Mouse (Mus musculus): ENCODE measurements around the gene Wtip.
"Not testable (repeated sequence)": the region's sequence is repeated elsewhere in the genome, so short reads cannot be mapped to it uniquely, and the experiment has no call there.

Gene Wtip

DNA sequence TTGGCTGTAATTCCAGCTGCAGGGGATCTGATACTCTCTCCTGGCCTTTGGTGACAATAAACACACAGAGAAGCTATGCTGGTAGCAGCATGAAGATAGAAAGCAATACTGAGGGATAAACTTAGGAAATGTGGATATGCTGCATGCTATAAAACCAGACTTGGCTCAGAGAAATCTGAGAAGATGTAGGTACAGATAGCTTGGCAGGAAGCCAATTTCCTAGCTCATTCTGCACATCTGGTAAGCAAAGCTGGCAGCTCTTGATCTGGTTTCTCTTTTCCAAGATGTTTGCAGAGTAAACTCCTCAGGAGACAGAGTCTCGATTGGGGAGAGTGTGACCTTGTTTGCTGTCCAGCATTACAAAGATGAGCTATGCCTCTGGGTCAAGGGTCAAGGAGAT is 12.4 kb downstream of the Wtip start:
- not testable (repeated sequence) for DNase-seq (ENCODE audit: extremely low spot score)

DNA sequence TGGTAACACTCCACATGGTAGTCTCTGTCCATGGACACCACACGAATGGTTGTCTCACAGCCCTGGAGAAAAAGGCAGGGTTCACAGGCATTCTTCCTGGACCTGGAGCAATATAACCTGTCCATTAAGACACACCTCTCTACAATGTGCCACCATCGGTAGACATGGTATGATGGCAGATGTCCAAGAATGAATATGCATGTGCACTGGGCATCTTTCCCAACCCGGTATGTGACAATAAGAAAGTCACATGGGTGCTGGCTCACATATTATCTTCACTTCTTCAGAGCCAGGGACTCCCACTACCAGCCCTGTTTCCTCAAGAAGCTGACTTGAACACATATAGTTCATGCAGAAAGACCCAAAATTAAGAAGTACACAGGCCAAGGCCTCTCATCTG is 16.5 kb downstream of the Wtip start:
- no peak for DNase-seq (ENCODE audit: extremely low spot score)

DNA sequence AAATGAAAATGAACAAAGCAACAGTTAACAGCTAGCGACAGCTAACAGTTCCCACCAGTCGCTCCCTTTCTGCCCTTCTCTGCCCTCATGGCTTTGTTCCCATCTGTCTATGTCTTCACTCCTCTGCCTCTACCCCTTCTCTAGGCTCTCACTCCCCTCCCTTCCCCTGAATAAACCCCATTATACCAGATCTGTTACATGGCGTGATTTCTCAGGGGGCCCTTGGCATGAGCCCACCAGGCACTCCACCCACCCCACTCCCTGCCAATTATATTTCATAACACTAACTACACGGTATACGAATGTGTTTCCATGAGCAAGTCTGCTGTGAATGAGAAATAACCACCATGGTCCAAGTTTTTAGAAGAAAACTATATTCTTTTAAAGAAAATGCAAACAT is 23.9 kb downstream of the Wtip start:
- DNase-seq (ENCODE audit: extremely low spot score): no peak

DNA sequence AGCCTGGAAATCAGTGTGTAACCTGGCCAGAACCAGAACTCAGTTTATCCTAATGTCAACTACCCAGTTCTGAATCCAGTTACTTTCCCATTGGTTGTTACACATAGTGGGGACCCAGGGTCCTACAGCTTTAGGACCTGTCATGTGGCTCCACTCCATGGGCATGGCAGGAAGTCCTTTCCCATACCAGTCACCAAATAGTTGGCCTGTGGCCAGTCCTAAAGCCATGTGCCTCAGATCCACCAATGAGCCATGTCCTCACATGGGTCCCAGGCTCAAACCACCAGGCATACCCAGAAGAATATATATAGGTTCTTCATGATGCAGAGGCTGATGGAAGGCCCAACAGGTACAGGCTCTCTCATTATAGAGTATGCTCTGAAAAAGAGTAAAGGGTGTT is 31.8 kb downstream of the Wtip start:
- no peak for DNase-seq (ENCODE audit: extremely low spot score)

DNA sequence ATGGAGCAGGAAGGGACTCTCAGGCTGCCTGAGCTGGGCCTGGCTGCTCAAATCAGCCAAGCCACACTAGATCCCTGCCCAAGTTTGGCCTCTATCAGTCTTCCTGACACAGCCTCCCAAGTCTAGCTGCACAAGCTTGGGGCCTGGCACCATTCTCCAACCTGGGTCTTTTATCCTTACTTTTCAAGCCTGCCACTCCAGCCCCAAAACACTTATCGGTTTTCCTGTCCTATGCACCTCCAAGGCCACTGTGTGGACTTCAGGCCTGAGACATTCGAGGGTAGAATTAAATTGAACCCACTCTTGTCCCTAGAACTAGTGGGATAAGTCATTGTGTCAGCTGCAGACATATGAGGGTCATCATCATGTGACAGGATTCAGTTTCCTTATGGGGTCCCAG is 33.1 kb downstream of the Wtip start:
- no peak for DNase-seq (ENCODE audit: extremely low spot score)

DNA sequence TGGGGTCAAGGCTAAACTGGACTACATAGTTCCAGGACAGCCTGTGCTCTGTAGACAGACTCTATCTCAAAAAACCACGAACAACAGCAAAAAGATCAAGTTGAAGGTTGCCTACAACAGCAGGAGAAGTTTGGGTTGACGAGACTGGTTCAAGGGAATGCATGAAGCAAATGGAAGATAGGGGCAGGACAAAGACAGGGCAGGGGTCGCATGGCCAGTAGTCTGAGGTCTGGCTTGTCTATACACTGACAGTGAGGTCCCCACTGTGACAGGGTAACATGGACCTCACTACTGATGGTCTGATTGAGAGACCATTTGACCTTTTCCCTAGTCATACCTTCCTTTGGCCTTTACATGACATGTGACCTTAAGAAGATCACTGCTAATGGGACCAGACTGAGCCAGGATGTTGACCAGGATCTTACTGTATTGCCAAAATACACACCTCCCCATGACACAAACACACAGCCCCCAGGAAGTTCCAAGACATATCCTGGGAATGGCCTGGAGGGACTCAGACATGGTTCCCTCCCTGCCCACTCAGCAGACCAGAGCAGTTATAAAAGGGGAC is 38.1 kb downstream of the Wtip start, which contains the start of gene Scgb1b30:
Gene Scgb1b30 (plus strand): TSS at position 521 of the 571 bp plus-strand sequence.
- DNase-seq (ENCODE audit: extremely low spot score): no peak

DNA sequence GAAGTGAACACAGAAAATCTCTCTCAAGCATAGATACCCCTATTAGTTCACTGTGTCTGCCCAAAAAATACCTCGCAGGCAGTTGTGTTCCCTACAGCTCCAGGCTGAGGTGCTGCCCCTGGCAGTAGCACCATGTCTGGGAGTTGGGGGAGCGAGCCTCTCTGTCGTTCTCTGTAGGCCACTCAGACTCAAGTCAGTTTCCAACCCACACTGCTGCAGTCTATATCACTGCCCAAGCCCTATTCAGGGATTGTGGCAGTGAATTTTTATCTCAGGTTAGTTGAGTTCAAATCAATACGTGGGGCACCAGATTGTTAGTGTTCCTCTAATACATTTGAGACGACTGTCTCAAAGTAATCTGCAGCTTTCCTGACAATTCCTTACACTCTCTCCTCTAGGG is 64.9 kb downstream of the Wtip start:
- DNase-seq (ENCODE audit: extremely low spot score): not testable (repeated sequence)
